Mouse (Mus musculus): ENCODE data around the gene Rapgef5. TPM values are rescaled to one million over a fixed set of nuclear protein-coding genes. Genes with fewer than 3 reads are reported as not detected.

Rapgef5 gene
- polyA plus RNA-seq, 1 experiment: 0.01 TPM

GRCm38 (mm10) chr12:117684788-117685187, 168.5 kb downstream of the Rapgef5 start:
- no peaks in the 10 kb centered on the region for H3K9me3 ChIP-seq (ENCODE audit: control insufficient read depth, low read length)
- no peak overlapping the region for H3K4me3 ChIP-seq (replicated peaks)
- TF ChIP-seq GATA1 (IDR thresholded peaks at IDR 0.05; ENCODE audit: low read length): no peak
- TF ChIP-seq TAL1 (IDR thresholded peaks at IDR 0.05; ENCODE audit: low read length): no peak
- H3K36me3 ChIP-seq (ENCODE audit: control insufficient read depth): no peaks in the 10 kb centered on the region
- no peaks in the 10 kb centered on the region for H3K4me1 ChIP-seq (ENCODE audit: control insufficient read depth)
- no peaks in the 10 kb centered on the region; the same call in 1 of the 2 replicates for H3K27me3 ChIP-seq (ENCODE audit: control insufficient read depth)

DNA sequence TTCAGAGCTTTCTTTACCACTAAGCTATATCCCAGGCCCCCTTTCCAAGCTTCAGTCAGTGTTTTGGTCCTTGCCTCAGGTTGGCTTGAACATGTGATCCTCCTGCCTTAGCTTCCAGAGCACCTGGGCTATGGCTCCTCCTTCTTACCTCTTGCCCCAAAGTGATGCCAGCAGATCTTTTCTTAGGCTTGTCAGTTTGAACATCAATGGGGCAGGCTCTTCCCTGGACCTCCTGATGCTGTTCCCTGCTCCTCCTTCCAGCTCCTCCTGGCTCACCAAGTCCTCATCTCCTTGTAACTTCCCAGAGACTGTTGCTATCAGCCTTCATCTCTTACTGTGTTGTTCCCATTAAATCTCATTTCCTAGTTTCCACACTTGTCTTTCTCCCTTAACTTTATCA, 169.1 kb downstream of the Rapgef5 start:
- H3K36me3 ChIP-seq (ENCODE audit: control insufficient read depth): no peaks in the 10 kb centered on the region
- no peaks in the 10 kb centered on the region; the same call in 1 of the 2 replicates for H3K27me3 ChIP-seq (ENCODE audit: control insufficient read depth)
- H3K4me1 ChIP-seq (ENCODE audit: control insufficient read depth): no peaks in the 10 kb centered on the region
- H3K4me3 ChIP-seq (replicated peaks): no peak overlapping the region
- TF ChIP-seq GATA1 (IDR thresholded peaks at IDR 0.05; ENCODE audit: low read length) (no peak), TAL1 (IDR thresholded peaks at IDR 0.05; ENCODE audit: low read length) (no peak)
- H3K9me3 ChIP-seq (ENCODE audit: control insufficient read depth, low read length): no peaks in the 10 kb centered on the region

- Histone ChIP-seq H3K27me3 (ENCODE audit: control insufficient read depth) (no peaks in the 10 kb centered on the region; the same call in 1 of the 2 replicates), H3K36me3 (ENCODE audit: control insufficient read depth) (no peaks in the 10 kb centered on the region), H3K4me3 (replicated peaks) (no peak overlapping the region), H3K4me1 (ENCODE audit: control insufficient read depth) (no peaks in the 10 kb centered on the region), H3K9me3 (ENCODE audit: control insufficient read depth, low read length) (no peaks in the 10 kb centered on the region)
- TF ChIP-seq TAL1 (IDR thresholded peaks at IDR 0.05; ENCODE audit: low read length) (no peak), GATA1 (IDR thresholded peaks at IDR 0.05; ENCODE audit: low read length) (no peak)
Observed at GRCm38 (mm10) chr12:117686732-117687131, 170.5 kb downstream of the Rapgef5 start.

DNA sequence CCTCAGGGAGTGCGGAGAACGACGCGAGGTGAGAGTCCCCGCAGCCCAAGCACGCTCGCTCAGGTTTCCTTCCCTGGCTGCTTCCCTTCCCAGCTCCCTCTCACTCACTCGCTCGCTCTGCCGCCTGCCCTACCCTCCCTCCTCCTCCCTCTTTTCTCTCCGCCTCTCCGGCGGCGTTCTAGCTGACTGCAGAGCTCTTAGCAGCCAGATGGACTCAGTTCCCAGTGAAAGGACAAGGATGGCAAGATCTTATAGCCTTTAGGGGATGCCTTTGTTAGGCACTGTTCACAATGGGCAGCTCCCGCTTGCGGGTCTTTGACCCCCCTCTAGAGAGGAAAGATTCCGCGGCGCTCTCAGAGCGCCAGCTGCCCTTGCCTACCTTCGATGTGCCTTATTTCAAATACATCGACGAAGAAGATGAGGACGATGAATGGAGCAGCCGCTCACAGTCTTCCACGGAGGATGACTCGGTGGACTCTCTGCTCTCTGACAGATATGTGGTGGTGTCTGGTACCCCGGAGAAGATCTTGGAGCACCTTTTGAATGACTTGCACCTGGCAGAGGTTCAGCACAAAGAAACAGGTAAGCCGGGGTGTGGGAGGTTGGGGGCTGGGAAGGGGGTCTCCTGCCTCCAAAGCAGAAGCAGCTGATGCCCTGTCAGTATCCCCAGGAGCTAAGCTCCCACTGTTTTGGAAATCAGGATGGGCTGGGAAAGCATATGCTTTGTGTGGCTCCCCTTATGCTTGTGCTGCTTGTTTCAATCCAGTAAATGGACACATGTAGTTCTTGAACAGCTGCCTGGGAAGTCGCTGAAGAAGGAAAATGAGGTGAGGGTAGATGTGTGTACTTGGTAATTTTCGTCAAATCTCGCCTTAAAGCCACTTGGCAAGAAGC, 172.6 kb downstream of the Rapgef5 start:
- no peaks in the 10 kb centered on the region for H3K9me3 ChIP-seq (ENCODE audit: control insufficient read depth, low read length)
- H3K4me1 ChIP-seq (ENCODE audit: control insufficient read depth): no peaks in the 10 kb centered on the region
- TF ChIP-seq TAL1 (IDR thresholded peaks at IDR 0.05; ENCODE audit: low read length) (no peak), GATA1 (IDR thresholded peaks at IDR 0.05; ENCODE audit: low read length) (no peak)
- no peaks in the 10 kb centered on the region; the same call in 1 of the 2 replicates for H3K27me3 ChIP-seq (ENCODE audit: control insufficient read depth)
- no peak overlapping the region for H3K4me3 ChIP-seq (replicated peaks)
- no peaks in the 10 kb centered on the region for H3K36me3 ChIP-seq (ENCODE audit: control insufficient read depth)

DNA sequence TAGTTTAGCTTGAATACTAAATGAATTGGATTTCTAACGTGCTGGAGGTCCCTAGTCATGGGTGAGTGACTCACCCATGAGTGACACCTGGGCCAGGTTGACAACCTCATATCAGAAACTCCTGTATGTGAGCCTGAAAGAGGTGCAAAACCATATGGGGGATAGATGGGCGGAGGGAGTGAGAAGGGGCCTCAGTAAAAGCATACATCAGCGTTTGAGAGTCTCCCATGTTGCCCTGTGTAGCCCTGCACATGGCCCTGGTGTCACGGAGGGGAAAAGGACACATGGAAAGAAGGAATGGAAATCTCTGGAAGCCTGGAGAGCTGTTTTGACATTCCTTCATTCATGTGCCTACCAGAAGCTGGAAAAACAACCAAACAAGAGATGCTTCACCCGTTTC, 175.1 kb downstream of the Rapgef5 start:
- Histone ChIP-seq H3K27me3 (ENCODE audit: control insufficient read depth) (no peaks in the 10 kb centered on the region; the same call in 1 of the 2 replicates), H3K4me1 (ENCODE audit: control insufficient read depth) (no peaks in the 10 kb centered on the region), H3K9me3 (ENCODE audit: control insufficient read depth, low read length) (no peaks in the 10 kb centered on the region), H3K36me3 (ENCODE audit: control insufficient read depth) (no peaks in the 10 kb centered on the region), H3K4me3 (replicated peaks) (no peak overlapping the region)
- TF ChIP-seq TAL1 (IDR thresholded peaks at IDR 0.05; ENCODE audit: low read length) (no peak), GATA1 (IDR thresholded peaks at IDR 0.05; ENCODE audit: low read length) (no peak)

DNA sequence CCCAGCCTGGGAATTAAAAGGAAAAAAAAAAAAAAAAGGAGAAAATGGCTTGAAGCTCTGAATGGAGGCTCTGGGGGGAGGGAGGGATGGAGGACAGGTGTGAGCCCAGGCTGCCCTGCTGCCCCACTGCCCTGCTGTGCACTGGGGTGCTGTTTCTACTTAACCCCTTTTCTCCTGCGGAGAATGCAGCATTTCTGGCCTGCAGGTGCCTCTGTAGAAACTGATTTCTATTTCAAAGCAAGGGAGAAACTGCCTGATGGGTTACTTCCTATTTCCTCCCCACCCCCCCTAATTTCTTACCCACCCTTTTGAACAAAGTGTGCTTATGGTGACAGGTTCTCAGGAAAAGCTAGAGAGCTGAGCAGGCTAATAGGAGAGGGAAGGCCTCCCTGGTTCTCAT, 176.5 kb downstream of the Rapgef5 start:
- no peaks in the 10 kb centered on the region for H3K9me3 ChIP-seq (ENCODE audit: control insufficient read depth, low read length)
- TF ChIP-seq TAL1 (IDR thresholded peaks at IDR 0.05; ENCODE audit: low read length) (no peak), GATA1 (IDR thresholded peaks at IDR 0.05; ENCODE audit: low read length) (no peak)
- no peaks in the 10 kb centered on the region for H3K36me3 ChIP-seq (ENCODE audit: control insufficient read depth)
- H3K4me1 ChIP-seq (ENCODE audit: control insufficient read depth): no peaks in the 10 kb centered on the region
- H3K4me3 ChIP-seq (replicated peaks): no peak overlapping the region
- no peaks in the 10 kb centered on the region; the same call in 1 of the 2 replicates for H3K27me3 ChIP-seq (ENCODE audit: control insufficient read depth)

GRCm38 (mm10) chr12:117699950-117700665, 183.8 kb downstream of the Rapgef5 start:
- Histone ChIP-seq H3K4me1 (ENCODE audit: control insufficient read depth) (no peaks in the 10 kb centered on the region), H3K27me3 (ENCODE audit: control insufficient read depth) (no peaks in the 10 kb centered on the region), H3K9me3 (ENCODE audit: control insufficient read depth, low read length) (no peaks in the 10 kb centered on the region), H3K4me3 (replicated peaks) (no peak overlapping the region), H3K36me3 (ENCODE audit: control insufficient read depth) (no peaks in the 10 kb centered on the region)
- TF ChIP-seq GATA1 (IDR thresholded peaks at IDR 0.05; ENCODE audit: low read length) (no peak), TAL1 (IDR thresholded peaks at IDR 0.05; ENCODE audit: low read length) (no peak)

GRCm38 (mm10) chr12:117700927-117701326, 184.6 kb downstream of the Rapgef5 start:
- no peaks in the 10 kb centered on the region for H3K27me3 ChIP-seq (ENCODE audit: control insufficient read depth)
- no peaks in the 10 kb centered on the region for H3K36me3 ChIP-seq (ENCODE audit: control insufficient read depth)
- H3K9me3 ChIP-seq (ENCODE audit: control insufficient read depth, low read length): no peaks in the 10 kb centered on the region
- TF ChIP-seq TAL1 (IDR thresholded peaks at IDR 0.05; ENCODE audit: low read length): no peak
- no peak for TF ChIP-seq GATA1 (IDR thresholded peaks at IDR 0.05; ENCODE audit: low read length)
- H3K4me1 ChIP-seq (ENCODE audit: control insufficient read depth): no peaks in the 10 kb centered on the region
- no peak overlapping the region for H3K4me3 ChIP-seq (replicated peaks)

DNA sequence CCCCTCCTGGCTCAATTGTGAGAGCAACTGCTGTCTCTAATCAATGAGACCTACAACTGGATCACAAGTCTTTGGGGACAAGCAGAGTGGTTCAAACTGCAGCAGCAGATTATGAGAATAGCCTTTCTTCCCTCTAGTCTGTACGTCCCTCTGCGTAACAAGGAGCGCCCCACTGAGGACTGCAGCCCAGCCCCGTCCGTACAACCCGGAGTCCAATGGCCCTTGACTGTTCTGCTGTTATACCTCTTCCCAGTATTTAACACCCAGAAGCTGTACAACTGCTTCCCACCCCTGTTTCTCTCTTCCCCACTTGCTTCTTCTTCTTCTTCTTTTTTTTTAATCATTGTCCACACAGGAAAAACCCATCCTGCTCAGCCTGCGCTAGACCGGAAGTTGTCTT, 186.0 kb downstream of the Rapgef5 start:
- Histone ChIP-seq H3K9me3 (ENCODE audit: control insufficient read depth, low read length) (no peaks in the 10 kb centered on the region), H3K4me1 (ENCODE audit: control insufficient read depth) (no peaks in the 10 kb centered on the region), H3K36me3 (ENCODE audit: control insufficient read depth) (no peaks in the 10 kb centered on the region), H3K4me3 (replicated peaks) (no peak overlapping the region), H3K27me3 (ENCODE audit: control insufficient read depth) (no peaks in the 10 kb centered on the region)
- TF ChIP-seq TAL1 (IDR thresholded peaks at IDR 0.05; ENCODE audit: low read length) (no peak), GATA1 (IDR thresholded peaks at IDR 0.05; ENCODE audit: low read length) (no peak)
